Mouse (Mus musculus) embryonic facial prominence, embryonic 13.5 days (tissue): Measurements from ENCODE around the gene Drap1. TPM values are rescaled to one million over a fixed set of nuclear protein-coding genes. Genes with fewer than 3 reads are reported as not detected.
A peak's percentile ranks its signal among the peaks of the same experiment; 100 is the strongest.

Experiments
- ATAC-seq: fragments of 200-750 bp; cut with Nextera tagmentation; 2 replicates; pipeline ENCODE4 v1.8.0; 2017; ENCODE audit warnings: low read depth; ENCODE audit not compliant: insufficient number of reproducible peaks, insufficient read depth, low FRiP score, low TSS enrichment
- H3K27ac ChIP-seq: fragments of 300-500 bp; sonication (generic); 2 replicates; pipeline ENCODE4 v1.5.1; 2015; ENCODE audit warnings: moderate library complexity, mild to moderate bottlenecking, inconsistent platforms
- H3K27me3 ChIP-seq: fragments of 300-500 bp; sonication (generic); 2 replicates; pipeline ENCODE4 v1.6.1; 2015; ENCODE audit warnings: mild to moderate bottlenecking, inconsistent platforms
- H3K36me3 ChIP-seq: fragments of 300-500 bp; sonication (generic); 2 replicates; pipeline ENCODE4 v1.6.1; 2015; ENCODE audit warnings: mild to moderate bottlenecking, inconsistent platforms
- H3K4me1 ChIP-seq: fragments of 300-500 bp; sonication (generic); 2 replicates; pipeline ENCODE4 v1.6.1; 2015; ENCODE audit warnings: inconsistent platforms
- H3K4me2 ChIP-seq: fragments of 300-500 bp; sonication (generic); 2 replicates; pipeline ENCODE4 v1.6.1; 2015; ENCODE audit warnings: moderate library complexity, mild to moderate bottlenecking, inconsistent platforms
- H3K4me3 ChIP-seq: fragments of 300-500 bp; sonication (generic); 2 replicates; pipeline ENCODE4 v1.5.1; 2015; ENCODE audit warnings: mild to moderate bottlenecking, inconsistent platforms
- H3K9ac ChIP-seq: fragments of 300-500 bp; sonication (generic); 2 replicates; pipeline ENCODE4 v1.6.1; 2015; ENCODE audit warnings: mild to moderate bottlenecking, inconsistent platforms
- H3K9me3 ChIP-seq: fragments of 300-500 bp; sonication (generic); 2 replicates; pipeline ENCODE4 v1.6.1; 2016; ENCODE audit warnings: inconsistent platforms
- WGBS: fragments of 180-500 bp; shearing (Covaris S2); methylation state at CpG from one replicate; pipeline ENCODE4 v1.1.7; 2015; ENCODE audit warnings: mixed read lengths; 5-methylcytosine and 5-hydroxymethylcytosine counted together
- polyA plus RNA-seq: library from polyadenylated mRNA; unstranded; fragments of >200 nt; fragmentation: Nextera tagmentation; extraction: Ambion mirVana; gene quantifications from 2 replicates; pipeline ENCODE4 v1.2.1, GENCODE M21; 2015

The Drap1 gene
- polyA plus RNA-seq, 1 experiment from 2014 or later = 306 TPM

DNA sequence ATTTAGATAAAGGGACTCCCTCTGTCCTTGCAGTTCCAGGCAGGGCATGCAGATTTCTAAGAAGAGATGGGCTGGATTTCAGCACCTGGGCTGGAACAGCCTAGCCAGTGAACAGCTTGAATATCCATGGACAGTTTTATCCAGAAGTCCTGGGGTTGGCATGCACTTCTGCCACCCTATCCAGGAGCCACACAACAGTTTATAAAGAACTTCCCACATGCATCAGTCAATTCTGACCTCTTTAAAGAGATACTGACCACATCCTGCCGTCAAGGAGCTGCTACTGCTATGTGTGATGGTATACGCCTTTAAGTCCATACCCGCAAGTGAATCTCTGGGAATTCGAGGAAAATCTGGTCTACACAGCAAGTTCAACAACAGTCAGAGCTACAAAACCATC, 4.4 kb upstream of the Drap1 start:
- no peak overlapping the region for H3K4me3 ChIP-seq
- H3K4me1 ChIP-seq = peaks cover 35% of the 10 kb centered on the region
- H3K36me3 ChIP-seq = peaks cover 22% of the 10 kb centered on the region
- H3K27me3 ChIP-seq = no peaks in the 10 kb centered on the region
- H3K27ac ChIP-seq = 0 out of 2 replicates have a peak overlapping the region, but pooled peaks have one; percentile 33
- H3K4me2 ChIP-seq = no peak overlapping the region
- no peaks in the 10 kb centered on the region for H3K9me3 ChIP-seq
- ATAC-seq = no peak
- H3K9ac ChIP-seq = 0 out of 2 replicates have a peak overlapping the region, but pooled peaks have one; percentile 6
- WGBS = 83% methylated on average over 4 of the region's 4 CpGs

DNA sequence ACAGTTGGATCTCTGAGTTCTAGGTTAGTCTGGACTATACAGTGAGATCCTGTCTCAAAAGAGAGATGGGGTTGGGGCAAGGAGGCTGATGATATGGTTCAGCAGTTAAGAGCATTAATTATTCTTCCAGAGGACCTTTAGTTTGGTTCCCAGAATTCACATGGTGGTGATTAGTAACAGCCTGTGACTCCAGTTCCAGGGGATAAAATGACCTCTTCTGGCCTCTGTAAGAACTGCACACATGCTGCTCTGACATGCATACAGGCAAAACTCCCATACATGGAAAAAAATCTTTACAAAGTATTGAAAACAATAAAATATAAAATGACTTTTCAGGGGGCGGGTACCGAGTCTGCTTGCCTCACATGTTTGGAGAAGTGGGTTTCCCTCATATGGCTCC, 3.3 kb upstream of the Drap1 start:
- Histone ChIP-seq H3K9ac (no peak overlapping the region), H3K4me1 (peaks cover 34% of the 10 kb centered on the region), H3K27ac (peak overlapping the region; percentile 48; the same call in 1 of the 2 replicates), H3K4me2 (no peak overlapping the region), H3K27me3 (no peaks in the 10 kb centered on the region), H3K4me3 (no peak overlapping the region), H3K36me3 (peaks cover 24% of the 10 kb centered on the region), H3K9me3 (no peaks in the 10 kb centered on the region)
- 73% methylated on average over 2 of the region's 2 CpGs for WGBS
- ATAC-seq = no peak

- H3K27ac ChIP-seq = no peak overlapping the region
- peaks cover 37% of the 10 kb centered on the region for H3K4me1 ChIP-seq
- no peak for ATAC-seq
- H3K27me3 ChIP-seq = no peaks in the 10 kb centered on the region
- peaks cover 37% of the 10 kb centered on the region for H3K36me3 ChIP-seq
- WGBS = 91% methylated on average over 13 of the region's 13 CpGs
- peak overlapping the region; percentile 79 for H3K4me2 ChIP-seq
- H3K9me3 ChIP-seq = no peaks in the 10 kb centered on the region
- H3K4me3 ChIP-seq = peak overlapping the region; percentile 72
- peak overlapping the region; percentile 93 for H3K9ac ChIP-seq
These were observed 2.0 kb upstream of the Drap1 start for GRCm38 (mm10) chr19:5426640-5427290.

- no peaks in the 10 kb centered on the region for H3K27me3 ChIP-seq
- peak overlapping the region; percentile 79 for H3K4me2 ChIP-seq
- no peak for ATAC-seq
- H3K36me3 ChIP-seq = peaks cover 44% of the 10 kb centered on the region
- peaks cover 37% of the 10 kb centered on the region for H3K4me1 ChIP-seq
- WGBS = 89% methylated on average over 18 of the region's 18 CpGs
- peak overlapping the region; percentile 93 for H3K9ac ChIP-seq
- H3K27ac ChIP-seq = no peak overlapping the region
- no peaks in the 10 kb centered on the region for H3K9me3 ChIP-seq
- H3K4me3 ChIP-seq = peak overlapping the region; percentile 72
These were observed 1.3 kb upstream of the Drap1 start for GRCm38 (mm10) chr19:5425906-5426565.

GRCm38 (mm10) chr19:5424092-5424781, 542 bp downstream of the Drap1 start:
- H3K9me3 ChIP-seq = no peaks in the 10 kb centered on the region
- under 1% methylated on average over 47 of the region's 48 CpGs for WGBS
- peak overlapping the region; percentile 72 for H3K4me3 ChIP-seq
- H3K4me2 ChIP-seq = peak overlapping the region; percentile 79
- peak overlapping the region; percentile 90 for H3K27ac ChIP-seq
- peaks cover 37% of the 10 kb centered on the region for H3K4me1 ChIP-seq
- no peaks in the 10 kb centered on the region for H3K27me3 ChIP-seq
- H3K9ac ChIP-seq = peak overlapping the region; percentile 85
- peaks cover 58% of the 10 kb centered on the region for H3K36me3 ChIP-seq
- ATAC-seq = peak; percentile 60

DNA sequence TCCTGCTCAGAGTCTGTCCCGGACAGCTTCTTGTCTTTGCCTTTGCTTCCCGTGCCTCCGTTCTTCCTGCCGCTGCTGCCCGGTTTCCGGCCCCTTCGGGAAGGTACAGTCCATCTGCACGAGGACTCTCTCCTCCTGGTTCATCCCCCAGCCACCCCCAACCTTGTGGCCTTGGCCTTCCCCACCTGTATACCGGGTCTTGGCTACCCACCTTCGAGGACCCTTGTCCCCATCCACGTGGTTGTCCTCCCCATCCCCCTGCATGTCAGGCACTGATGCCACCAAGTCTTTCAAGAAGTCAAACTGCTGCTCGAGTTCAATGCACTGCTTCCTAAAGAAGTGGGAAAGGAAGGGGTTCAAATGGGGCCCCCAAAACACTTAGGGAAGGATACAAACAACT, 1.2 kb downstream of the Drap1 start:
- H3K27me3 ChIP-seq = no peaks in the 10 kb centered on the region
- peak overlapping the region; percentile 72 for H3K4me3 ChIP-seq
- no peak for ATAC-seq
- WGBS = 60% methylated on average over 12 of the region's 12 CpGs
- peaks cover 37% of the 10 kb centered on the region for H3K4me1 ChIP-seq
- peak overlapping the region; percentile 79 for H3K4me2 ChIP-seq
- no peaks in the 10 kb centered on the region for H3K9me3 ChIP-seq
- H3K27ac ChIP-seq = peak overlapping the region; percentile 90
- H3K36me3 ChIP-seq = peaks cover 60% of the 10 kb centered on the region
- peak overlapping the region; percentile 85 for H3K9ac ChIP-seq

DNA sequence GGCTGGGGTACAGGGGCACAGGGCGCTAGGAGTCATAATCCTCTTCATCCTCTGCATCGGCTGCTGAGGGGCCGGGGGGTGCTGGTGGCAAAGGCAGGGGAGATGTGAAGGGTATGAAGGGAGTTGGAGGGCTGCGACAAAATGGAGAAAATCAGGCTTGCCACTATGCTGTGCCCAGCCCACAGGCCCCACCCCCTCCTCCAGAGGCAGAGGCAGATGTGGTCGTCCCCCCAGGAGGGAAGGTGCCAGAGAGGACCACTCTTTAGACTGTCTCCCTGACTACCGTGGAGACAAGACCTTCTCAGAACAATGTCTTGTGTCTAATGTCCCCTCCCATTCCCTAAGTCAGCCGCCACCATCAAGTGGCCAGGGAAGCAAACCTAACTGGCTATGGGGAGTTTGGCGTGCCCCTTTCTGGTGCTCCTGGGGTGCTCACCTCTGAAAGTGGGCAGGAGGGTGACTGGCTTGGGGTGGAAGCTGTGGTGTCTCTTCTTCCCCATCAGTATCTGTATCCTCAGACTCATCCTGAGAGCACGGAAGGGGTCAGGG, 1.8 kb downstream of the Drap1 start:
- WGBS = 85% methylated on average over 9 of the region's 9 CpGs
- peak overlapping the region; percentile 79 for H3K4me2 ChIP-seq
- H3K4me3 ChIP-seq = peak overlapping the region; percentile 72
- no peak for ATAC-seq
- peaks cover 37% of the 10 kb centered on the region for H3K4me1 ChIP-seq
- H3K27me3 ChIP-seq = no peaks in the 10 kb centered on the region
- peaks cover 57% of the 10 kb centered on the region for H3K36me3 ChIP-seq
- peak overlapping the region; percentile 85 for H3K9ac ChIP-seq
- no peak overlapping the region for H3K27ac ChIP-seq
- H3K9me3 ChIP-seq = no peaks in the 10 kb centered on the region

GRCm38 (mm10) chr19:5422267-5422666, 2.5 kb downstream of the Drap1 start:
- peak overlapping the region; percentile 49; the same call in 1 of the 2 replicates for H3K9ac ChIP-seq
- H3K4me2 ChIP-seq = no peak overlapping the region
- H3K27me3 ChIP-seq = no peaks in the 10 kb centered on the region
- 89% methylated on average over 10 of the region's 10 CpGs for WGBS
- H3K27ac ChIP-seq = no peak overlapping the region
- H3K4me1 ChIP-seq = peaks cover 37% of the 10 kb centered on the region
- ATAC-seq = no peak
- H3K9me3 ChIP-seq = no peaks in the 10 kb centered on the region
- peaks cover 56% of the 10 kb centered on the region for H3K36me3 ChIP-seq
- H3K4me3 ChIP-seq = no peak overlapping the region

DNA sequence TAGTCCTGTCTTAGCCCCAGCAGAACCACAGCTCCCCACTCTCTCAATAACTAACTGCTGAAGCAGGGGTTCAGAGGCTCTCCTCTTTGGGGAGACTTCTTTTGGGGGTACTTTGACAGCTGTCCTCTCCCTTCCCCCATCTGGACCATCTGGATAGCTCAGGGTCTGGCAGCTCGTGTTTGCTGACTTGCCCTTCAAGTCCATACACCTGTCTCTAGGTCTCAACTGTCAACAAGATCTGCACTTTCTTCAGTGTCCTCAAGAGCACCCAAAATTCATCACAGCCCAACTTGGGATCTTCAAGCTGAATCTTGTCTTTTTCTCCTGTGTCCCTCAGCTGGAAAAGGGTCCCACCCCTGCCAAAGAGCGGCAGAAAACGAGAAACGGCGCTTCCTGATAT, 3.0 kb downstream of the Drap1 start:
- H3K9ac ChIP-seq = peak overlapping the region; percentile 49; the same call in 1 of the 2 replicates
- H3K36me3 ChIP-seq = peaks cover 51% of the 10 kb centered on the region
- no peak overlapping the region for H3K4me3 ChIP-seq
- H3K4me2 ChIP-seq = no peak overlapping the region
- H3K27ac ChIP-seq = no peak overlapping the region
- no peaks in the 10 kb centered on the region for H3K27me3 ChIP-seq
- ATAC-seq = no peak
- H3K9me3 ChIP-seq = no peaks in the 10 kb centered on the region
- peaks cover 32% of the 10 kb centered on the region for H3K4me1 ChIP-seq
- 83% methylated on average over 5 of the region's 5 CpGs for WGBS

DNA sequence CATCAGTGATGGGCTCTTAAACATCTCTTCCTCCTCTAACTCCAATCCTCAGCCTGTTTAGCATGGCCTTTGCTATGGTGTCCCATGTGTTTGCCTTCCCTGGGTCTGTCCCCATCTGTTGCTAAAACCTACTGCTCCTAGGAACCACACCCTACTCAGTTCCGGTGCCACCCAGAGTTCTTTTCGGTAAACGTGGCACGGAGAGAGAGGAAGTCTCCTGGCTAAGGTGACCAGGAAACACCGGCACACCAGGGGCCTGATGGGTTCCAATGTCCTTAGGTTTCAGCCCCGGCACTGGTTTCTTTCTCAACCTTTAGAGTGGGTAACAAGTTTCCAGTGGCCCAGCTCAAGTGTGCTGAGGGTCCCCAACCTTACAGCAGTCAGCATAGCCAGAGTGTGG, 4.2 kb downstream of the Drap1 start:
- Histone ChIP-seq H3K36me3 (peaks cover 42% of the 10 kb centered on the region), H3K27ac (no peak overlapping the region), H3K4me1 (peaks cover 21% of the 10 kb centered on the region), H3K27me3 (no peaks in the 10 kb centered on the region), H3K9me3 (no peaks in the 10 kb centered on the region), H3K9ac (no peak overlapping the region), H3K4me2 (no peak overlapping the region), H3K4me3 (no peak overlapping the region)
- no peak for ATAC-seq
- 91% methylated on average over 6 of the region's 6 CpGs for WGBS

GRCm38 (mm10) chr19:5419630-5420029, 5.1 kb downstream of the Drap1 start:
- 90% methylated on average over 9 of the region's 9 CpGs for WGBS
- H3K9me3 ChIP-seq = no peaks in the 10 kb centered on the region
- peaks cover 21% of the 10 kb centered on the region for H3K4me1 ChIP-seq

More at GRCm38 (mm10) chr19:5419630-5420029, 5.1 kb downstream of the Drap1 start:
- Histone ChIP-seq H3K4me3 (no peak overlapping the region), H3K4me2 (no peak overlapping the region), H3K9ac (no peak overlapping the region), H3K27me3 (no peaks in the 10 kb centered on the region), H3K27ac (no peak overlapping the region), H3K36me3 (peaks cover 42% of the 10 kb centered on the region)
- ATAC-seq = no peak
